Mouse (Mus musculus): ENCODE results near the gene Pbx1.

DNA sequence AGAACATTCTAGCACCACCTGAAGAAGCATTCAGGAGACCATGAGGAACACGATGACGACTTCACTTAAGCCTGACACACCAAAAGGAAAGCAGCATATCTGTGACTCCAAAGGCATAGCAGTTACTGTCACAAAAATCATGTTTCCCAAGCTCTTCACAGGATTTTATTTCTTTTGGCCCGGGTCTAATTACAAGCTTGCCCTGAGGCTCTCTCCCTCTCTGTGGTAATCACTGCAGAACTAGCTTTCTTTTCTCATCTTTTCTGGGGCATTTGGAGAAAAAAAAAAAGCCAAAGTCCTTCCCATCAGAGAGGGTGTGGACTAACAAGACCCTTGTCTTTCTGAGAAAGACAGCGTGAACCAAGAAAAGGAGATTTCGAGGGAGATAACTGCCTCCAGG, 87.8 kb downstream of the Pbx1 start:
- TF ChIP-seq CTCF (IDR thresholded peaks at IDR 0.05; ENCODE audit: control insufficient read depth, insufficient read depth, insufficient replicate concordance, low read depth, low read length), result no peak
- TF ChIP-seq POLR2A (IDR thresholded peaks at IDR 0.05; ENCODE audit: control insufficient read depth, low read depth, low read length), result no peak
